Comparison of ENCODE assay signal across 11 mouse cellular contexts in genomic region chr3:87529568-87529967, GRCm38 (mm10). TPM values are rescaled to one million over a fixed set of nuclear protein-coding genes. Genes with fewer than 3 reads are reported as not detected.
DNase-seq lines count a peak whose midpoint lies in the region; ATAC-seq lines count a peak whose summit lies in the region.
"Had no signal": no experiment of that assay in that cellular context is flagged by ENCODE, and none has a peak within 500 bp of the region (broad histone marks: within the 10 kb centered on the region; RNA-seq: fewer than 3 reads in every experiment).

No protein-coding gene starts in this region.

- DNase-seq in 416B (ENCODE audit: low read depth) = peak; percentile 97
- DNase-seq in CD4-positive, CD25-positive, alpha-beta regulatory T cell, adult 2 months (ENCODE audit: low read depth, low spot score) = peak; percentile 92
- peak; percentile 93 for DNase-seq in induced T-regulatory cell, adult 2 months (ENCODE audit: low read depth)
- peak; percentile 82 to 83 for DNase-seq in spleen, postnatal 36 days (ENCODE audit: low spot score in 2 of 2)
- no peak for DNase-seq in yolk sac, embryonic 10.5 days (ENCODE audit: low spot score)
- no peak for DNase-seq in left cerebral cortex, postnatal 36 days (ENCODE audit: low spot score in 2 of 2)
- DNase-seq: cerebellum, postnatal 10 days; kidney, adult 9 months had no signal

- intact Hi-C loops in left cerebral cortex, postnatal 36 days (cut with DNase I) = loop anchor here (5.0 kb wide), 1 partner anchor 33 kb away; no protein-coding TSS in a partner anchor

- no peak overlapping the region for H3K9ac ChIP-seq in forebrain, embryonic 12.5 days
- H3K9ac ChIP-seq: limb, embryonic 13.5 days had no signal

- H3K9me3 ChIP-seq in forebrain, embryonic 12.5 days = no peaks in the 10 kb centered on the region
- H3K9me3 ChIP-seq: heart, embryonic 10.5 days; limb, embryonic 13.5 days had no signal

- H3K4me1 ChIP-seq in forebrain, embryonic 12.5 days = peaks cover 20% of the 10 kb centered on the region

- WGBS in forebrain, embryonic 12.5 days = 92% methylated on average over 11 of the region's 11 CpGs

- no peak overlapping the region for H3K27ac ChIP-seq in forebrain, embryonic 12.5 days
- H3K27ac ChIP-seq: heart, embryonic 10.5 days; limb, embryonic 13.5 days had no signal

- no peaks in the 10 kb centered on the region for H3K27me3 ChIP-seq in forebrain, embryonic 12.5 days
- H3K27me3 ChIP-seq: limb, embryonic 13.5 days had no signal

- H3K4me3 ChIP-seq in forebrain, embryonic 12.5 days (replicated peaks) = no peak overlapping the region
- H3K4me3 ChIP-seq: heart, embryonic 10.5 days; limb, embryonic 13.5 days had no signal

- no peak overlapping the region for H3K4me2 ChIP-seq in forebrain, embryonic 12.5 days
- H3K4me2 ChIP-seq: limb, embryonic 13.5 days had no signal

- H3K36me3 ChIP-seq in forebrain, embryonic 12.5 days (replicated peaks) = peaks cover 67% of the 10 kb centered on the region

- ATAC-seq in forebrain, embryonic 12.5 days (ENCODE audit: low FRiP score) = no peak

RNA-seq across cellular contexts. Expression of gene Etv3, which starts 4.4 kb away (rescaled TPM):
- total RNA-seq in left cerebral cortex, postnatal 36 days (2021) = 10 to 100 TPM; 21.1 to 22.1 TPM
- 13.1 and 13.8 TPM in 2 replicates for polyA plus RNA-seq in forebrain, embryonic 12.5 days (2016; fragmentation: Nextera tagmentation; extraction: Ambion mirVana)

Comparison
In these comparisons a context has a peak if more than half of its experiments do, and no peak if none do; other contexts are left out.
1. DNase-seq: peak in 416B (single experiment), CD4-positive, CD25-positive, alpha-beta regulatory T cell, adult 2 months (single experiment), induced T-regulatory cell, adult 2 months (single experiment) and spleen, postnatal 36 days (2 of 2); none in yolk sac, embryonic 10.5 days (single experiment) and left cerebral cortex, postnatal 36 days (0 of 2).